Mouse (Mus musculus): ENCODE measurements at regions not wholly inside any gene's neighbourhood (a gene's known extent, or its start where the extent isn't known, plus 50 kb on each side); places are given as distances from the start of the nearest gene placed in this dataset.

DNA sequence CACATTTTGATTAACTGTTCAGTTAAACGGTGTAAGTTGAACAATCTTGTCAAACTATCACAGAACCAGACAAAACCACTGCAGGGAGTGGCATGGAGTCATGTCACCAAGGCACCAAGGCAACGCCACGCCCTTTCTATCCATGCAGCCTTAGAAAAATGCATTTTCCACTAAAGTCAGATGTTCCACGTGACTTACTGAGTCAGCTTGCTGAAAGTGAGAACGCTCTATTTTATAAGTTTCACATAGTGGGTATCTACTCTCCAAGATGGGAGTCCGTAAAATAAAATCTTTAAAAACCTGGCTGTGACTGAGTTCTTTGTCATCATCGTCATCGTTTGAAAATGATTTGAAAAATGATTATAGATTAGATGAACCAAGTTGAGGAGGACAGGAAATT is 72.5 kb downstream of the Il12a start:
- 92% methylated on average over 8 of the region's 8 CpGs for WGBS
- Histone ChIP-seq H3K4me2 (replicated peaks; ENCODE audit: low read depth, low read length, severe bottlenecking) (no peak overlapping the region), H3K4me3 (replicated peaks; ENCODE audit: low read length) (no peak overlapping the region), H3K4me1 (ENCODE audit: control insufficient read depth, insufficient read depth, low read length) (peaks cover 3% of the 10 kb centered on the region; the same call in 1 of the 2 replicates), H3K27me3 (ENCODE audit: control insufficient read depth, insufficient read depth, low read length) (no peaks in the 10 kb centered on the region), H3K36me3 (ENCODE audit: control insufficient read depth, insufficient read depth, low read length) (no peaks in the 10 kb centered on the region), H3K27ac (replicated peaks; ENCODE audit: low read depth, low read length) (no peak overlapping the region), H3K9me3 (ENCODE audit: control insufficient read depth, low read length) (no peaks in the 10 kb centered on the region), H3K9ac (ENCODE audit: low read depth, low read length, severe bottlenecking) (no peak overlapping the region)
- TF ChIP-seq POLR2A (IDR thresholded peaks at IDR 0.05; ENCODE audit: borderline replicate concordance, extremely low read depth, insufficient read depth, insufficient read length): no peak
- ATAC-seq (ENCODE audit: low FRiP score, low read depth): no peak
- DNase-seq (ENCODE audit: low spot score): no peak

GRCm38 (mm10) chr3:68764336-68764735 is 73.9 kb downstream of the Il12a start:
- 69% methylated on average over 3 of the region's 4 CpGs for WGBS
- Histone ChIP-seq H3K4me1 (ENCODE audit: control insufficient read depth, insufficient read depth, low read length) (peaks cover 3% of the 10 kb centered on the region; the same call in 1 of the 2 replicates), H3K4me3 (replicated peaks; ENCODE audit: low read length) (no peak overlapping the region), H3K36me3 (ENCODE audit: control insufficient read depth, insufficient read depth, low read length) (no peaks in the 10 kb centered on the region), H3K9me3 (ENCODE audit: control insufficient read depth, low read length) (no peaks in the 10 kb centered on the region), H3K9ac (ENCODE audit: low read depth, low read length, severe bottlenecking) (no peak overlapping the region), H3K27ac (replicated peaks; ENCODE audit: low read depth, low read length) (no peak overlapping the region), H3K4me2 (replicated peaks; ENCODE audit: low read depth, low read length, severe bottlenecking) (no peak overlapping the region), H3K27me3 (ENCODE audit: control insufficient read depth, insufficient read depth, low read length) (no peaks in the 10 kb centered on the region)
- DNase-seq (ENCODE audit: low spot score) (no peak), ATAC-seq (ENCODE audit: low FRiP score, low read depth) (no peak)
- TF ChIP-seq POLR2A (IDR thresholded peaks at IDR 0.05; ENCODE audit: borderline replicate concordance, extremely low read depth, insufficient read depth, insufficient read length): no peak

DNA sequence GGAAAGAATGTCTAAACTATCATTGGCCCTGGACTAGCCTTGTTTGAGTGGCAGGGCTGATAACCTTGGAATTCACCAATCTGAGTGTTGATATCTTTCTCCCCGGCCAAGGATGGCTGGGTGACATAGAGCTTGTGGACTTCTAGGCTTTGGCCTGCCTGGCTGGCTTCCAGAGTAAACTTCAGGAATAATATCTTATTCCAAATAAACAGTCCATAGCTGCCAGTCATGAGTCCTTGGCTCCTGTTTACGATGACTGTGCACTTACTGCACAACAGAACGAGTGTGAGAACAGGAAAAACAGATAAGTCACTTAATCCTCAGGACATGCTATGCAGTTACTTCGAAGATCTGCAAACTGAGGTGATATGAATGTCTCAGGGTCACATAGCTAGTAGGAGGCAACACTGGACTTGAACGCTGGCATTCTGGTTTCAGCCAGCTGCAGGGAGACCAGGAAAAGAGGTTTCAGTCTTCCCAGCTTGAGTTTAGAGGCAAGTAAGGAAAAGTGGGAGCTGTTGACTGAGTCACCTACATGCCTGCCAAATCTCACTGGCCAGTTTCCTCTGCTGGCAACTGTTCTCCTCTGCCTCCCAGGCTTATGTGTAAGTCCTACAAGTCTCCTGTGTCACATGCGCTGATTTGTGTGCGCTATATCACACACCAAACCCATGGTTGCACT is 74.6 kb downstream of the Il12a start:
- TF ChIP-seq POLR2A (IDR thresholded peaks at IDR 0.05; ENCODE audit: borderline replicate concordance, extremely low read depth, insufficient read depth, insufficient read length): no peak
- DNase-seq (ENCODE audit: low spot score) (no peak), ATAC-seq (ENCODE audit: low FRiP score, low read depth) (no peak)
- peaks cover 3% of the 10 kb centered on the region; the same call in 1 of the 2 replicates for H3K4me1 ChIP-seq (ENCODE audit: control insufficient read depth, insufficient read depth, low read length)
- no peak overlapping the region for H3K4me3 ChIP-seq (replicated peaks; ENCODE audit: low read length)
- H3K27ac ChIP-seq (replicated peaks; ENCODE audit: low read depth, low read length): no peak overlapping the region
- H3K4me2 ChIP-seq (replicated peaks; ENCODE audit: low read depth, low read length, severe bottlenecking): no peak overlapping the region
- 74% methylated on average over 7 of the region's 7 CpGs for WGBS
- H3K36me3 ChIP-seq (ENCODE audit: control insufficient read depth, insufficient read depth, low read length): no peaks in the 10 kb centered on the region
- no peaks in the 10 kb centered on the region for H3K27me3 ChIP-seq (ENCODE audit: control insufficient read depth, insufficient read depth, low read length)
- H3K9me3 ChIP-seq (ENCODE audit: control insufficient read depth, low read length): no peaks in the 10 kb centered on the region
- no peak overlapping the region for H3K9ac ChIP-seq (ENCODE audit: low read depth, low read length, severe bottlenecking)

GRCm38 (mm10) chr3:68771579-68771978 is 81.1 kb downstream of the Il12a start:
- no peaks in the 10 kb centered on the region for H3K27me3 ChIP-seq (ENCODE audit: control insufficient read depth, insufficient read depth, low read length)
- DNase-seq (ENCODE audit: low spot score) (no peak), ATAC-seq (ENCODE audit: low FRiP score, low read depth) (no peak)
- no peaks in the 10 kb centered on the region for H3K4me1 ChIP-seq (ENCODE audit: control insufficient read depth, insufficient read depth, low read length)
- H3K9ac ChIP-seq (ENCODE audit: low read depth, low read length, severe bottlenecking): no peak overlapping the region
- H3K4me3 ChIP-seq (replicated peaks; ENCODE audit: low read length): no peak overlapping the region
- 86% methylated on average over 3 of the region's 3 CpGs for WGBS
- no peak for TF ChIP-seq POLR2A (IDR thresholded peaks at IDR 0.05; ENCODE audit: borderline replicate concordance, extremely low read depth, insufficient read depth, insufficient read length)
- H3K4me2 ChIP-seq (replicated peaks; ENCODE audit: low read depth, low read length, severe bottlenecking): no peak overlapping the region
- no peaks in the 10 kb centered on the region for H3K9me3 ChIP-seq (ENCODE audit: control insufficient read depth, low read length)
- no peak overlapping the region for H3K27ac ChIP-seq (replicated peaks; ENCODE audit: low read depth, low read length)
- no peaks in the 10 kb centered on the region for H3K36me3 ChIP-seq (ENCODE audit: control insufficient read depth, insufficient read depth, low read length)

- no peak for TF ChIP-seq POLR2A (IDR thresholded peaks at IDR 0.05; ENCODE audit: borderline replicate concordance, extremely low read depth, insufficient read depth, insufficient read length)
- DNase-seq (ENCODE audit: low spot score) (no peak), ATAC-seq (ENCODE audit: low FRiP score, low read depth) (no peak)
- no peaks in the 10 kb centered on the region for H3K9me3 ChIP-seq (ENCODE audit: control insufficient read depth, low read length)
- no peak overlapping the region for H3K27ac ChIP-seq (replicated peaks; ENCODE audit: low read depth, low read length)
- no peak overlapping the region for H3K4me3 ChIP-seq (replicated peaks; ENCODE audit: low read length)
- H3K4me1 ChIP-seq (ENCODE audit: control insufficient read depth, insufficient read depth, low read length): no peaks in the 10 kb centered on the region
- H3K9ac ChIP-seq (ENCODE audit: low read depth, low read length, severe bottlenecking): no peak overlapping the region
- no peak overlapping the region for H3K4me2 ChIP-seq (replicated peaks; ENCODE audit: low read depth, low read length, severe bottlenecking)
- H3K27me3 ChIP-seq (ENCODE audit: control insufficient read depth, insufficient read depth, low read length): no peaks in the 10 kb centered on the region
- 83% methylated on average over 2 of the region's 2 CpGs for WGBS
- no peaks in the 10 kb centered on the region for H3K36me3 ChIP-seq (ENCODE audit: control insufficient read depth, insufficient read depth, low read length)
Observed at GRCm38 (mm10) chr3:68777801-68778200, 87.4 kb downstream of the Il12a start.

Data from limb, embryonic 14.5 days (tissue).